Mouse (Mus musculus) liver (tissue): ENCODE data around the gene Clba1.
"Not testable (repeated sequence)": the region's sequence is repeated elsewhere in the genome, so short reads cannot be mapped to it uniquely, and the experiment has no call there.

Experiments used
- DNase-seq: peaks from one replicate; pipeline ENCODE4 v3.0.0-alpha.2; 2020; ENCODE audit warnings: mixed read lengths

Clba1 gene

DNA sequence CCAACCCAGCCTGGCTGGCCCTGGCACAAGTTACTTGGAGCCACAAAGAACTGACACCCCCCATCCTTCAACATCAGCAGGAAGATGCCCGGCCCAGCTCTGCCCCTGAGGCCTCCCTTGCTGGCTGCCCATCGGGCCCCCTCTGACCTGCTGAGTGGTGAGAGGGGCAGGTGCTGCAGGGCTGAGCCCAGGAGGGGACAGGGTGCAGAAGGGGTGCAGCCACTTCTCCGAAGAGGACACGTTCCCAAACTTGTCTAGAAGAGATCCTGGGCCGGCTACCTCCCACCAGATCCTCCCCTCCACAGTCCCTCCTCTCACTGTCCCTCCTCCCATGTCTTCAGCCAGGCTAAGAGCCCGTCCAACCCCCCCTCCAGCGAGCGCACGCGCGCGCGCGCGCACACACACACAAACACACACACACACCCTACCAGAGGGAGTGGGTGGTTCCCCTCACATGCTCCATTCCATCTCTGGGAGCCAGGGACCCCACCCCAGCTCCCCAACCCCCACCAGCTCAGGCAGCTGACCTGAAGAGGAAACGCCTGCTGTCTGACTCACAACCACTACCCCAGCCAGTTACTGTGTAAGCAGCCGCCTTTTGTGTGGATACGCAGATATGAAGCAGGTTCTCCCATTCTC is 13.2 kb upstream of the Clba1 start:
- peak; percentile 30 for DNase-seq

GRCm38 (mm10) chr12:112796551-112797510 is 11.9 kb upstream of the Clba1 start:
- no peak for DNase-seq

- no peak for DNase-seq
Measured at GRCm38 (mm10) chr12:112797672-112798331, 10.9 kb upstream of the Clba1 start.

- no peak for DNase-seq
Measured at GRCm38 (mm10) chr12:112798332-112798681, 10.4 kb upstream of the Clba1 start.

DNA sequence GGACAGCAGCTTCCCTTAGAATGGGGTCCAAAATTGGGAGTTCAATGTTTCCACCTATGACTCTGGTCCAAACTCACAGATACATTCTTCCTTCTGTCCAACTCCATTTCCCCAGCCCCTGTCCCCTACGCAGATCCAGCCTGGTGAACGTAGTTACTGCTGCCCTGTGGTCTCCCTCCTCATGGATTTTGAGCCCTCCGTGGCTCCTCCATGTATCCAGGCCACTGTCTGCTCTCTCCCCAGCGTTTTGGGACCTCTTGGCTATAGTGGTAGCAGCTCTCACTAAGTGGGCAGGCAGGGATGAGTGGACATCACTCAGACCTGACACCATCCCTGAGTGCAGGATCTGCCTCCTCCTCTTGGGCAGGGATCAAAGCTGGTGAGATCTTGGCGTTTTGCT is 10.0 kb upstream of the Clba1 start:
- DNase-seq = no peak

DNA sequence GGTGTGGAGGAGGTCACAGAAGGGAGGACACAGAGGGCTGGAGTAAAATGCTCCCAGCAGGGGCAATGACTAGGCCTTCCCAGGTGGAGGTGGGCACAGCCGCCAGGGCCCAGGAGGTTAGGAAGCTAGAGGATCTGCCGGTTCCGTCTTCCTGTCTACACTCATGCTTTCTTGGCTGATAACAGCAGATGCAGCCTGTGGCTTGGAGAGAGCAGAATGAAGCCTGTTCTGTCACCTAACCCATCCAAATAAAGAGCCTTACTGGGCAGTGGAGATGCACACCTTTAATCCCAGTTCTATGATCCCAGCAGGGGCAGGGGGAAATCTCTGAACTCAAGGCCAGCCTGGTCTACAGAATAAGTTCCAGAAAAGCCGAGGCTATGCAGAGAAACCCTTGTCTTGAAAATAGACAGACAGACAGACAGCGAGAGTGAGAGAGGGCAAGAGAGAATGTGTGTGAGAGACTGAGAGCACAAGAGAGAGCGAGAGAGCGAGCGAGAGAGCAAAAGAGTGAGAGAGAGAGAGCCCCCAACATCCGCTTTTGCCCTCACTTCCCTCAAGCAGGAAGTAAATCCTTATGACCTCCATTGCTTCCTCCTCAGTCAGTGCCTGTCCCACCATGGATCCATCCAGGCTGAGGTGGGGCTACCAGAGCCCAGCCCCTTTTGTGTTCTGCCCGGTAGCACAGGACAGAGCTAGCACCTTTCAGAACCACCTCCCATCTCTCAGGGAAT is 9.3 kb upstream of the Clba1 start:
- no peak for DNase-seq

GRCm38 (mm10) chr12:112800476-112800875 is 8.3 kb upstream of the Clba1 start:
- peak; percentile 70 for DNase-seq

- DNase-seq = peak; percentile 54
Measured at GRCm38 (mm10) chr12:112801864-112802846, 6.6 kb upstream of the Clba1 start, which contains the start of gene Ahnak2. Gene Ahnak2, minus strand, starts transcription at chr12:112802657.

- DNase-seq = no peak
Measured at GRCm38 (mm10) chr12:112802917-112803316, 5.8 kb upstream of the Clba1 start.

- DNase-seq = no peak
Measured at GRCm38 (mm10) chr12:112804046-112804445, 4.7 kb upstream of the Clba1 start.

GRCm38 (mm10) chr12:112806044-112806443 is 2.7 kb upstream of the Clba1 start:
- no peak for DNase-seq

GRCm38 (mm10) chr12:112807796-112808195 is 941 bp upstream of the Clba1 start:
- no peak for DNase-seq

- no peak for DNase-seq
Measured at GRCm38 (mm10) chr12:112808212-112808586, 538 bp upstream of the Clba1 start.

DNA sequence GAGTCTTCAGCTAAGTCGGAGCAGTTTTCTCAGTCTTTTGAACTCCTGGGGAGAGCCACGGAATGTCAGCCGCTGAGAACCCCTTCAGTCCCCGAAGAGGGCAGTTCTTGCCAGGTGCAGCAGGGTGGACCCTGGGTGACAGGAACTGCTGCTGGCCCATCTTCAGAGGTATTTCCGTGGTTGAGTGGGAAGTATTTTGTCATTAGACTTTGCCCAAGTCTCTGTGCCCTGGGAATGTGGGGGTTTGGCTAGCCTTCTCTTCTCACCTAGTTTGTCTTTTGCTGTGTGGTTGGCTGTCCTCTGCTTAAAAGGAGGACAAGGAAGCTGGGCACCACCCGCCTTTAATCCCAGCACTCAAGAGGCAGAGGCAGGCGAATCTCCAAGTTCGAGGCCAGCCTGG is 904 bp downstream of the Clba1 start:
- DNase-seq = no peak

DNA sequence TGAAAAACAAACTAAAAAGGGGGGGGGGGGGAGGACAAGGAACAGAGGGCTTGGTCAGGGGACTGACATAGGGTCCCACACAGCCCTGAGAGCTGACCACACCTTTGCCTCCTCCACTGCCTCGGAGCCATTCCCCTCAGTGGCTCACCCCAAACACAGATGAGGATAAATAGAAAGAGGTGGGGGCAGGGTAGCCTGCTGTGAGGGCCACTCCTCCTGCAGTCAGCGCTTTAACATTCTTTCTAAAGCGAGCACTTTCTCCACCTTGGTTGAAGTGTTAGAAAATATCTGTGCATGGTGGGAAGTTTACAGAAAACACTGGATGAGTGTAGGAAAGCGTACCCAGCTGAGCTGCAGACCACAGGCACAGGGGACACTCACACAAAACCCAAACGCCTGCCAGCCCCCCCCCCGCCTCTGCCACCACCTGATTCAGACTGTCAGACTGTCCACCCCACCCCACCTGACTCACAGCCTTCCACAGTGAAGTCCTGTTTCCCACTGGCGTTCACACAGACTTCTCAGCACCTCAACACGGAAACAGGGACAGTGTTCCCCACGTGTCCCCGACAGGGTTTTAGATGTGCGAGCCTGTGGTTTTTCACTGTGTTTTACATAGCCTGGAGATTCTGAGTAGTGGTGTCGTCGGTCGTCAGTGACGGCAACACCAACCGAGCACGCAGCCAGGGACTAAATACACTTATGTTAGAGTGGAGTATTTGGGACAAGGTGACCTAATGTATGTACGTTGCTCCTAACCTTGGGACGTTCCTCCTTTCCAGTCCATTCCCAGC is 1.6 kb downstream of the Clba1 start:
- DNase-seq = no peak

GRCm38 (mm10) chr12:112813370-112813769 is 4.6 kb downstream of the Clba1 start:
- no peak for DNase-seq

- no peak for DNase-seq
Measured at GRCm38 (mm10) chr12:112814682-112815470, 6.1 kb downstream of the Clba1 start.

GRCm38 (mm10) chr12:112816294-112816693 is 7.6 kb downstream of the Clba1 start:
- DNase-seq = peak; percentile 58

DNA sequence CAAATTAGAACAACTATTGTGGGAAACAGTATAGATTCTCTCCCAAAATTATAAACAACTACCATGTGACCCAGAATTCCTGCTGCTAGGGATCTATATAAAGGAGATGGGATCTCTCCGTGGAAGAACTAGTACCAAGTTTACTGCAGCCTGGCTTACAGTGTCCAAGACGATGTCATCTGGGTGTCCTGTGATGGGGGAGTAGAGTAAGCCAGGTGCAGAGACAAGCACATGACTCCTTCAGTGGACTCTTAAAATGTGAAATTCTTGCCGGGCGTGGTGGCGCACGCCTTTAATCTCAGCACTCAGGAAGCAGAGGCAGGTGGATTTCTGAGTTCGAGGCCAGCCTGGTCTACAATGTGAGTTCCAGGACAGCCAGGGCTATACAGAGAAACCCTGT is 8.1 kb downstream of the Clba1 start:
- DNase-seq = not testable (repeated sequence)
